Mouse (Mus musculus) liver, embryonic 14.5 days (tissue): ENCODE data around the gene Slc25a12. TPM values are rescaled to one million over a fixed set of nuclear protein-coding genes. Genes with fewer than 3 reads are reported as not detected.

Experiments
- ATAC-seq: fragments of 200-750 bp; cut with Nextera tagmentation; 2 replicates; pipeline ENCODE4 v1.8.0; 2017; ENCODE audit warnings: moderate number of reproducible peaks, mild to moderate bottlenecking, moderate library complexity; ENCODE audit not compliant: insufficient read depth
- DNase-seq, 3 experiments: peaks; one replicate each; pipeline ENCODE4 v3.0.0-alpha.2; 2012 to 2013; ENCODE audit warnings: low read depth in 3 of 3, low spot score in 3 of 3
- H3K27ac ChIP-seq: fragments of 300-500 bp; sonication (generic); 2 replicates; pipeline ENCODE4 v1.5.1; 2014; ENCODE audit warnings: moderate library complexity, mild to moderate bottlenecking, control low read depth, inconsistent platforms
- H3K27me3 ChIP-seq: fragments of 300-500 bp; sonication (generic); 2 replicates; pipeline ENCODE4 v1.6.1; 2014; ENCODE audit warnings: mild to moderate bottlenecking, low read length, moderate library complexity; ENCODE audit not compliant: control insufficient read depth, insufficient read depth
- H3K36me3 ChIP-seq: fragments of 300-500 bp; sonication (generic); replicated peaks from 2 replicates; pipeline ENCODE4 v1.6.1; 2014; ENCODE audit warnings: low read depth; ENCODE audit not compliant: control insufficient read depth, insufficient read depth
- H3K4me1 ChIP-seq, 2 experiments: fragments of 200-500 bp in 1 of 2; fragments of 300-500 bp in 1 of 2; sonication (generic) in 1 of 2; replicated peaks; 2 replicates each; pipeline ENCODE4 v1.6.1; 2012 to 2014; ENCODE audit warnings: antibody characterized with exemption in 1 of 2, inconsistent platforms in 1 of 2, low read length in 1 of 2; ENCODE audit not compliant: control insufficient read depth in 2 of 2, insufficient read depth in 2 of 2
- H3K4me2 ChIP-seq: fragments of 300-500 bp; sonication (generic); 2 replicates; pipeline ENCODE4 v1.6.1; 2014; ENCODE audit warnings: low read depth, mild to moderate bottlenecking, control low read depth, moderate library complexity
- H3K4me3 ChIP-seq, 2 experiments: fragments of 200-500 bp in 1 of 2; fragments of 300-500 bp in 1 of 2; sonication (generic) in 1 of 2; 2 replicates each; pipeline ENCODE4 v1.5.1; 2012 to 2014; ENCODE audit warnings: low read depth in 2 of 2, low read length in 2 of 2, mild to moderate bottlenecking in 2 of 2, control low read depth in 1 of 2, inconsistent platforms in 1 of 2, moderate library complexity in 1 of 2; ENCODE audit not compliant: insufficient read depth in 1 of 2
- H3K9ac ChIP-seq: fragments of 300-500 bp; sonication (generic); replicated peaks from 2 replicates; pipeline ENCODE4 v1.6.1; 2014; ENCODE audit warnings: mild to moderate bottlenecking, control low read depth, moderate library complexity
- H3K9me3 ChIP-seq: fragments of 300-500 bp; sonication (generic); 2 replicates; pipeline ENCODE4 v1.6.1; 2016; ENCODE audit warnings: low read length, mixed read lengths; ENCODE audit not compliant: control insufficient read depth
- CTCF ChIP-seq: IDR thresholded peaks from 2 replicates; pipeline ENCODE4 v1.5.1; 2016; ENCODE audit warnings: antibody characterized with exemption, low read depth, control low read depth
- EP300 ChIP-seq: IDR thresholded peaks from 2 replicates; pipeline ENCODE4 v1.6.1; 2016; ENCODE audit warnings: antibody characterized with exemption, low read depth
- WGBS: fragments of 180-500 bp; shearing (Covaris S2); extraction: QIAGEN DNeasy Blood & Tissue Kit; methylation state at CpG from one replicate; pipeline ENCODE4 v1.1.7; 2014; ENCODE audit not compliant: insufficient replicate concordance; 5-methylcytosine and 5-hydroxymethylcytosine counted together
- polyA plus RNA-seq, 2 experiments: library from polyadenylated mRNA; depleted of rRNA in 1 of 2; stranded (reverse) in 1 of 2; unstranded in 1 of 2; fragments of >200 nt; fragmentation: Nextera tagmentation in 1 of 2; extraction: Ambion mirVana in 1 of 2; gene quantifications; 2 replicates each; pipeline versions ENCODE4 v1.2.1 to v1.2.3; 2012 to 2014

Gene Slc25a12
- polyA plus RNA-seq, 2 experiments = 12.8 to 23.0 TPM

GRCm38 (mm10) chr2:71269332-71269731 is 98.2 kb downstream of the Slc25a12 start:
- H3K4me1 ChIP-seq = peaks cover 12 to 28% of the 10 kb centered on the region in 2 experiments
- H3K27ac ChIP-seq = no peak overlapping the region; the same call in 1 of the 2 replicates
- WGBS = 9% methylated on average over 1 of the region's 1 CpGs
- H3K4me2 ChIP-seq = no peak overlapping the region
- no peaks in the 10 kb centered on the region for H3K27me3 ChIP-seq
- no peaks in the 10 kb centered on the region for H3K9me3 ChIP-seq
- H3K36me3 ChIP-seq = peaks cover 5% of the 10 kb centered on the region; the same call in 1 of the 2 replicates
- no peak overlapping the region for H3K4me3 ChIP-seq
- ATAC-seq = peak; percentile 56; the same call in 1 of the 2 replicates
- DNase-seq = peak in 2 of 3 experiments; percentile 62 to 70
- TF ChIP-seq EP300 (0 out of 2 replicates have a peak, but pooled peaks have one; percentile 23), CTCF (no peak)
- no peak overlapping the region for H3K9ac ChIP-seq

GRCm38 (mm10) chr2:71268691-71269090 is 98.9 kb downstream of the Slc25a12 start:
- H3K27ac ChIP-seq = no peak overlapping the region; the same call in 1 of the 2 replicates
- no peak overlapping the region for H3K4me2 ChIP-seq
- H3K36me3 ChIP-seq = peaks cover 5% of the 10 kb centered on the region; the same call in 1 of the 2 replicates
- DNase-seq (peak in 2 of 3 experiments; percentile 67 to 74), ATAC-seq (peak; percentile 41; the same call in 1 of the 2 replicates)
- H3K4me3 ChIP-seq = no peak overlapping the region
- H3K9me3 ChIP-seq = no peaks in the 10 kb centered on the region
- WGBS = 64% methylated on average over 8 of the region's 8 CpGs
- TF ChIP-seq EP300 = no peak
- TF ChIP-seq CTCF = no peak
- H3K4me1 ChIP-seq = peaks cover 12 to 26% of the 10 kb centered on the region in 2 experiments
- no peak overlapping the region for H3K9ac ChIP-seq
- H3K27me3 ChIP-seq = no peaks in the 10 kb centered on the region

- Histone ChIP-seq H3K4me2 (no peak overlapping the region), H3K27me3 (no peaks in the 10 kb centered on the region), H3K9me3 (no peaks in the 10 kb centered on the region), H3K36me3 (peaks cover 14% of the 10 kb centered on the region), H3K4me3 (no peak overlapping the region), H3K27ac (no peak overlapping the region), H3K9ac (no peak overlapping the region), H3K4me1 (peaks cover 5 to 13% of the 10 kb centered on the region in 2 experiments; a peak in 3 of 4 replicates)
- 88% methylated on average over 20 of the region's 20 CpGs for WGBS
- TF ChIP-seq CTCF (no peak), EP300 (no peak)
- no peak for DNase-seq
- no peak for ATAC-seq
Measured at GRCm38 (mm10) chr2:71264585-71264984, 103.0 kb downstream of the Slc25a12 start.

- DNase-seq (no peak), ATAC-seq (no peak)
- H3K9ac ChIP-seq = no peak overlapping the region
- peaks cover 0 to 5% of the 10 kb centered on the region in 2 experiments; a peak in 1 of 4 replicates for H3K4me1 ChIP-seq
- no peaks in the 10 kb centered on the region for H3K9me3 ChIP-seq
- H3K36me3 ChIP-seq = peaks cover 26% of the 10 kb centered on the region
- no peaks in the 10 kb centered on the region for H3K27me3 ChIP-seq
- H3K4me2 ChIP-seq = no peak overlapping the region
- H3K4me3 ChIP-seq = no peak overlapping the region
- no peak overlapping the region for H3K27ac ChIP-seq
- WGBS = 85% methylated on average over 7 of the region's 7 CpGs
- TF ChIP-seq CTCF = no peak
- no peak for TF ChIP-seq EP300
Measured at GRCm38 (mm10) chr2:71256581-71256980, 111.0 kb downstream of the Slc25a12 start.

GRCm38 (mm10) chr2:71254836-71255235 is 112.7 kb downstream of the Slc25a12 start:
- Histone ChIP-seq H3K27me3 (no peaks in the 10 kb centered on the region), H3K9me3 (no peaks in the 10 kb centered on the region), H3K4me2 (no peak overlapping the region), H3K36me3 (peaks cover 34% of the 10 kb centered on the region), H3K9ac (no peak overlapping the region), H3K4me3 (no peak overlapping the region), H3K4me1 (peaks cover 0 to 5% of the 10 kb centered on the region in 2 experiments; a peak in 1 of 4 replicates), H3K27ac (no peak overlapping the region)
- ATAC-seq (no peak), DNase-seq (no peak)
- TF ChIP-seq CTCF (no peak), EP300 (no peak)
- WGBS = 62% methylated on average over 4 of the region's 4 CpGs
